Mouse (Mus musculus): Measurements from ENCODE around the gene Fam43b. TPM values are rescaled to one million over a fixed set of nuclear protein-coding genes. Genes with fewer than 3 reads are reported as not detected.

The Fam43b gene
- total and polyA plus RNA-seq, 3 experiments, result not detected

GRCm38 (mm10) chr4:138407479-138408194 is 11.3 kb upstream of the Fam43b start (continued):
- TF ChIP-seq MAX (IDR thresholded peaks at IDR 0.05; ENCODE audit: low read length), result no peak
- TF ChIP-seq MAZ (IDR thresholded peaks at IDR 0.05; ENCODE audit: low read depth, low read length), result no peak
- no peak for TF ChIP-seq CHD1 (IDR thresholded peaks at IDR 0.05; ENCODE audit: low read depth, low read length)
- TF ChIP-seq TBP (conservative IDR thresholded peaks at IDR 0.05; ENCODE audit: low read depth, low read length), result peak; percentile 81; the same call in 1 of the 2 replicates
- no peak for TF ChIP-seq MXI1 (IDR thresholded peaks at IDR 0.05; ENCODE audit: low read depth, low read length)
- TF ChIP-seq EP300 (IDR thresholded peaks at IDR 0.05; ENCODE audit: low read length), result peak; percentile 74
- no peak for TF ChIP-seq GABPA (IDR thresholded peaks at IDR 0.05; ENCODE audit: insufficient replicate concordance, low read depth, low read length)
- no peak for TF ChIP-seq MYC (IDR thresholded peaks at IDR 0.05; ENCODE audit: low read depth, low read length)
- TF ChIP-seq NRF1 (IDR thresholded peaks at IDR 0.05; ENCODE audit: low read depth, low read length), result no peak
- no peak for TF ChIP-seq E2F4 (IDR thresholded peaks at IDR 0.05; ENCODE audit: insufficient replicate concordance, low read depth, low read length)
- TF ChIP-seq SMC3 (IDR thresholded peaks at IDR 0.05; ENCODE audit: low read depth, low read length), result no peak
- no peak for TF ChIP-seq KAT2A (IDR thresholded peaks at IDR 0.05; ENCODE audit: insufficient replicate concordance, low read length)
- TF ChIP-seq PAX5 (IDR thresholded peaks at IDR 0.05; ENCODE audit: low read length), result no peak
- TF ChIP-seq JUN (IDR thresholded peaks at IDR 0.05; ENCODE audit: insufficient read depth, low read depth, low read length), result peak; percentile 84
- peak; percentile 89 for TF ChIP-seq JUND (conservative IDR thresholded peaks at IDR 0.05; ENCODE audit: low read depth, low read length)
- 0 out of 2 replicates have a peak, but pooled peaks have one; percentile 18 for TF ChIP-seq ETS1 (conservative IDR thresholded peaks at IDR 0.05; ENCODE audit: low read depth, low read length)
- no peak for TF ChIP-seq HCFC1 (IDR thresholded peaks at IDR 0.05; ENCODE audit: low read depth, low read length)
- no peak for TF ChIP-seq NELFE (IDR thresholded peaks at IDR 0.05; ENCODE audit: low read depth, low read length)

GRCm38 (mm10) chr4:138404806-138405205 is 8.5 kb upstream of the Fam43b start:
- Histone ChIP-seq H3K4me1 (ENCODE audit: control insufficient read depth in 1 of 2, insufficient read depth in 2 of 2) (peaks cover 7 to 8% of the 10 kb centered on the region in 2 experiments), H3K4me3 (replicated peaks in 1 of 3; ENCODE audit: low read depth in 2 of 3, low read length in 2 of 3, poor library complexity in 1 of 3) (no peak overlapping the region)
- DNase-seq (ENCODE audit: extremely low read depth), result peak; percentile 29

More at GRCm38 (mm10) chr4:138404806-138405205, 8.5 kb upstream of the Fam43b start:
- Histone ChIP-seq H3K27me3 (replicated peaks) (peaks cover 72% of the 10 kb centered on the region), H3K36me3 (replicated peaks in 1 of 2; ENCODE audit: control insufficient read depth in 1 of 2, insufficient read depth in 1 of 2, low read length in 1 of 2) (no peaks in the 10 kb centered on the region), H3K9me3 (replicated peaks; ENCODE audit: low read length) (peaks cover 6% of the 10 kb centered on the region), H3K27ac (ENCODE audit: insufficient read depth, low read depth) (no peak overlapping the region), H3K4me2 (ENCODE audit: insufficient read depth, low read depth, poor library complexity, severe bottlenecking) (no peak overlapping the region), H3K79me2 (replicated peaks; ENCODE audit: control insufficient read depth, extremely low read depth, insufficient read depth, poor library complexity, severe bottlenecking) (no peaks in the 10 kb centered on the region), H3K9ac (ENCODE audit: insufficient read depth, low read depth) (no peak overlapping the region)
- dilution Hi-C loops (cut with MboI; ENCODE audit: extremely low pct_ligation_motif_present, extremely low pct_unique_long_range_greater_than_20kb, low sequenced_read_pairs), result no loop called here
- in situ Hi-C loops (cut with MboI; ENCODE audit: low pct_ligation_motif_present, low pct_unique_long_range_greater_than_20kb, low sequenced_read_pairs), result loop anchor here (25.0 kb wide), 1 partner anchor 443 kb away; no protein-coding TSS in a partner anchor
- peak; percentile 29; the same call in 1 of the 2 replicates for TF ChIP-seq BHLHE40 (IDR thresholded peaks at IDR 0.05; ENCODE audit: low read depth, low read length)
- no peak for TF ChIP-seq RCOR1 (conservative IDR thresholded peaks at IDR 0.05; ENCODE audit: low read depth, low read length)
- TF ChIP-seq SMC3 (IDR thresholded peaks at IDR 0.05; ENCODE audit: low read depth, low read length), result 0 out of 2 replicates have a peak, but pooled peaks have one; percentile 12
- peak; percentile 59 to 67 for TF ChIP-seq CTCF (conservative IDR thresholded peaks at IDR 0.05 in 1 of 2, IDR thresholded peaks at IDR 0.05 in 1 of 2; ENCODE audit: low read depth in 2 of 2, low read length in 2 of 2)
- TF ChIP-seq JUN (IDR thresholded peaks at IDR 0.05; ENCODE audit: insufficient read depth, low read depth, low read length), result no peak

Measured in CH12.LX (cell line).